In the genomic region with DNA sequence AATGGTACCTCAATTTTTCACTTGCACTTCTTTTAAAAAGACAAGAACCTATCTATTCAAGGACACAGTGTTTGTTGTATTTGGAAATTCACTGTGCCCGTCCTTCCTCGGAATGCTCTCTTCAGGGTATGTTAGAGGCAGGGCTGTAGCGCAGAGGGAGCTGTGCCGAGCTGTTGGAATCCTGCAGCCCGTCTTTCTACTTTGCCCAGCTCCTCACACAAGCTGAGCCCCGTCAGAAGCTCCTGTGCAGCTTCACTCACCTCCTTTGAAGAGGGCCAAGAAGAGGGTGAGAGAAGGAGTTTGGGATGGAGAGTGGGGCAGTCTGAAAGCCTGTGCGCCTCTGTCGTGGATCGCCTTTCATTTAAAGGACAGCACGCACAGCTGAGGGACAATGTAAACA, we compare ENCODE assay signal across 16 mouse cellular contexts.
DNase-seq lines count a peak whose midpoint lies in the region; ATAC-seq lines count a peak whose summit lies in the region.
"Had no signal": no experiment of that assay in that cellular context is flagged by ENCODE, and none has a peak within 500 bp of the region (broad histone marks: within the 10 kb centered on the region; RNA-seq: fewer than 3 reads in every experiment).

No protein-coding gene starts in this region.

- H3K4me3 ChIP-seq in heart, embryonic 13.5 days = no peak overlapping the region
- H3K4me3 ChIP-seq in heart, embryonic 10.5 days = no peak overlapping the region
- H3K4me3 ChIP-seq in embryonic facial prominence, embryonic 12.5 days = no peak overlapping the region
- H3K4me3 ChIP-seq in hindbrain, embryonic 14.5 days (replicated peaks; ENCODE audit: low read length) = no peak overlapping the region
- H3K4me3 ChIP-seq in midbrain, embryonic 15.5 days = no peak overlapping the region

- no peak for DNase-seq in heart, embryonic 10.5 days (ENCODE audit: low spot score)
- DNase-seq in hindbrain, embryonic 14.5 days (ENCODE audit: low spot score) = no peak
- no peak for DNase-seq in B cell, adult 2 months
- DNase-seq in right cerebral cortex, adult 2 months (ENCODE audit: low spot score in 2 of 2) = no peak
- DNase-seq in adrenal gland, postnatal 25 days = no peak
- DNase-seq: adrenal gland, postnatal 14 days; cerebellum, adult 2 months; gastrocnemius, postnatal 10 days; heart, postnatal 10 days; left cerebral cortex, postnatal 4 days; lung, postnatal 36 days had no signal

- no peak overlapping the region for H3K9ac ChIP-seq in heart, embryonic 13.5 days
- no peak overlapping the region for H3K9ac ChIP-seq in embryonic facial prominence, embryonic 12.5 days
- no peak overlapping the region for H3K9ac ChIP-seq in hindbrain, embryonic 14.5 days
- peak overlapping the region; percentile 4; the same call in 1 of the 2 replicates for H3K9ac ChIP-seq in midbrain, embryonic 15.5 days

- peak overlapping the region; percentile 24; the same call in 1 of the 2 replicates for H3K4me2 ChIP-seq in heart, embryonic 13.5 days
- peak overlapping the region; percentile 9; the same call in 1 of the 2 replicates for H3K4me2 ChIP-seq in embryonic facial prominence, embryonic 12.5 days (replicated peaks)
- 0 out of 2 replicates have a peak overlapping the region, but pooled peaks have one; percentile 20 for H3K4me2 ChIP-seq in hindbrain, embryonic 14.5 days (replicated peaks)
- peak overlapping the region; percentile 28 for H3K4me2 ChIP-seq in midbrain, embryonic 15.5 days

- 0 out of 2 replicates have a peak, but pooled peaks cover 2% of the 10 kb centered on the region for H3K4me1 ChIP-seq in heart, embryonic 13.5 days
- peaks cover 5% of the 10 kb centered on the region; the same call in 1 of the 2 replicates for H3K4me1 ChIP-seq in heart, embryonic 10.5 days
- peaks cover 7% of the 10 kb centered on the region for H3K4me1 ChIP-seq in embryonic facial prominence, embryonic 12.5 days
- no peaks in the 10 kb centered on the region for H3K4me1 ChIP-seq in hindbrain, embryonic 14.5 days (replicated peaks; ENCODE audit: control insufficient read depth, insufficient read depth, low read length)
- peaks cover 22% of the 10 kb centered on the region for H3K4me1 ChIP-seq in midbrain, embryonic 15.5 days

- H3K36me3 ChIP-seq in heart, embryonic 13.5 days = no peaks in the 10 kb centered on the region
- H3K36me3 ChIP-seq in heart, embryonic 10.5 days = no peaks in the 10 kb centered on the region
- H3K36me3 ChIP-seq in embryonic facial prominence, embryonic 12.5 days = no peaks in the 10 kb centered on the region
- H3K36me3 ChIP-seq in hindbrain, embryonic 14.5 days (replicated peaks; ENCODE audit: control insufficient read depth, insufficient read depth) = no peaks in the 10 kb centered on the region
- no peaks in the 10 kb centered on the region for H3K36me3 ChIP-seq in midbrain, embryonic 15.5 days (replicated peaks)

- ATAC-seq in heart, embryonic 13.5 days (ENCODE audit: extremely low read depth, insufficient number of reproducible peaks, low FRiP score, low TSS enrichment) = no peak
- ATAC-seq in embryonic facial prominence, embryonic 12.5 days (ENCODE audit: insufficient number of reproducible peaks, insufficient read depth, low FRiP score, low TSS enrichment) = no peak
- no peak for ATAC-seq in hindbrain, embryonic 14.5 days (ENCODE audit: low FRiP score)
- ATAC-seq in midbrain, embryonic 15.5 days (replicated peaks) = no peak
- ATAC-seq: CD4-positive, CD25-positive, alpha-beta regulatory T cell, adult 4 months; Patski had no signal

- no peaks in the 10 kb centered on the region for H3K27me3 ChIP-seq in heart, embryonic 13.5 days (replicated peaks)
- H3K27me3 ChIP-seq in heart, embryonic 10.5 days (ENCODE audit: insufficient read depth, poor library complexity, severe bottlenecking) = no peaks in the 10 kb centered on the region
- no peaks in the 10 kb centered on the region for H3K27me3 ChIP-seq in embryonic facial prominence, embryonic 12.5 days
- no peaks in the 10 kb centered on the region; the same call in 1 of the 2 replicates for H3K27me3 ChIP-seq in hindbrain, embryonic 14.5 days (ENCODE audit: control insufficient read depth, insufficient read depth, low read length)
- no peaks in the 10 kb centered on the region for H3K27me3 ChIP-seq in midbrain, embryonic 15.5 days (replicated peaks)
- H3K27me3 ChIP-seq: Patski had no signal

- H3K27ac ChIP-seq in heart, embryonic 13.5 days (replicated peaks) = no peak overlapping the region
- no peak overlapping the region for H3K27ac ChIP-seq in heart, embryonic 10.5 days
- 0 out of 2 replicates have a peak overlapping the region, but pooled peaks have one; percentile 3 for H3K27ac ChIP-seq in embryonic facial prominence, embryonic 12.5 days
- H3K27ac ChIP-seq in hindbrain, embryonic 14.5 days = no peak overlapping the region
- H3K27ac ChIP-seq in midbrain, embryonic 15.5 days = peak overlapping the region; percentile 77

- WGBS in heart, embryonic 13.5 days = 47% methylated on average over 10 of the region's 10 CpGs
- 47% methylated on average over 10 of the region's 10 CpGs for WGBS in heart, embryonic 10.5 days
- 51% methylated on average over 10 of the region's 10 CpGs for WGBS in embryonic facial prominence, embryonic 12.5 days
- WGBS in hindbrain, embryonic 14.5 days = 45% methylated on average over 10 of the region's 10 CpGs
- WGBS in midbrain, embryonic 15.5 days = 33% methylated on average over 10 of the region's 10 CpGs

- no peaks in the 10 kb centered on the region for H3K9me3 ChIP-seq in heart, embryonic 13.5 days
- no peaks in the 10 kb centered on the region for H3K9me3 ChIP-seq in heart, embryonic 10.5 days
- H3K9me3 ChIP-seq in embryonic facial prominence, embryonic 12.5 days = no peaks in the 10 kb centered on the region
- no peaks in the 10 kb centered on the region for H3K9me3 ChIP-seq in hindbrain, embryonic 14.5 days (ENCODE audit: control insufficient read depth, low read length)
- no peaks in the 10 kb centered on the region for H3K9me3 ChIP-seq in midbrain, embryonic 15.5 days

Comparison
In these comparisons a context has a peak if more than half of its experiments do, and no peak if none do; other contexts are left out.
1. H3K27ac ChIP-seq: peak in embryonic facial prominence, embryonic 12.5 days (single experiment) and midbrain, embryonic 15.5 days (single experiment); none in heart, embryonic 13.5 days (single experiment), heart, embryonic 10.5 days (single experiment) and hindbrain, embryonic 14.5 days (single experiment).
2. Peak in every context shown above with its lines, with median percentiles within 50 percentile points of each other: H3K4me2 ChIP-seq.